Mouse (Mus musculus) kidney, adult 8-10 months (tissue): ENCODE data around the gene Mesp2.
"Not testable (repeated sequence)": the region's sequence is repeated elsewhere in the genome, so short reads cannot be mapped to it uniquely, and the experiment has no call there.

ENCODE experiments used
- DNase-seq, 2 experiments: peaks; one replicate each; pipeline ENCODE4 v3.0.0; 2022

The Mesp2 gene

GRCm38 (mm10) chr7:79810611-79811506, at the start of gene Mesp2:
Mesp2 (plus strand) TSS chr7:79810727.
- DNase-seq = peak; percentile 54 to 69

- DNase-seq = no peak
Observed at GRCm38 (mm10) chr7:79761124-79761876, 49.2 kb upstream of the Mesp2 start.

- no peak for DNase-seq
Observed at GRCm38 (mm10) chr7:79762106-79762505, 48.4 kb upstream of the Mesp2 start.

GRCm38 (mm10) chr7:79765991-79766390, 44.5 kb upstream of the Mesp2 start:
- DNase-seq = no peak

GRCm38 (mm10) chr7:79769664-79770063, 40.9 kb upstream of the Mesp2 start:
- no peak for DNase-seq

- no peak for DNase-seq
Observed at GRCm38 (mm10) chr7:79771561-79772512, 38.7 kb upstream of the Mesp2 start.

- DNase-seq = peak; percentile 64 to 84
Observed at GRCm38 (mm10) chr7:79780647-79781626, 29.6 kb upstream of the Mesp2 start.

GRCm38 (mm10) chr7:79781826-79782515, 28.6 kb upstream of the Mesp2 start:
- peak in 1 of 2 experiments; percentile 23 for DNase-seq

- DNase-seq = no peak
Observed at GRCm38 (mm10) chr7:79782516-79782855, 28.0 kb upstream of the Mesp2 start.

- DNase-seq = peak; percentile 45 to 84
Observed at GRCm38 (mm10) chr7:79786295-79786694, 24.2 kb upstream of the Mesp2 start.

- DNase-seq = not testable (repeated sequence)
Observed at GRCm38 (mm10) chr7:79789812-79790211, 20.7 kb upstream of the Mesp2 start.

- DNase-seq = peak in 1 of 2 experiments; percentile 28
Observed at GRCm38 (mm10) chr7:79792635-79793421, 17.7 kb upstream of the Mesp2 start.

GRCm38 (mm10) chr7:79793688-79794087, 16.8 kb upstream of the Mesp2 start, which contains the start of gene Mesp1:
Mesp1 (minus strand) TSS chr7:79793788.
- DNase-seq = no peak

- no peak for DNase-seq
Observed at GRCm38 (mm10) chr7:79798606-79799005, 11.9 kb upstream of the Mesp2 start.

- peak; percentile 53 to 88 for DNase-seq
Observed at GRCm38 (mm10) chr7:79799048-79799447, 11.5 kb upstream of the Mesp2 start.

GRCm38 (mm10) chr7:79799506-79799905, 11.0 kb upstream of the Mesp2 start:
- no peak for DNase-seq

- DNase-seq = no peak
Observed at GRCm38 (mm10) chr7:79800336-79800735, 10.2 kb upstream of the Mesp2 start.

- no peak for DNase-seq
Observed at GRCm38 (mm10) chr7:79801391-79801790, 9.1 kb upstream of the Mesp2 start.

- no peak for DNase-seq
Observed at GRCm38 (mm10) chr7:79802037-79802436, 8.5 kb upstream of the Mesp2 start.

GRCm38 (mm10) chr7:79803887-79804286, 6.6 kb upstream of the Mesp2 start:
- DNase-seq = peak in 1 of 2 experiments; percentile 37
